Mouse (Mus musculus): ENCODE measurements around the gene Chil1.
A peak's percentile ranks its signal among the peaks of the same experiment; 100 is the strongest.

Gene Chil1

GRCm38 (mm10) chr1:134205296-134206018 lies 23.5 kb downstream of the Chil1 start:
- DNase-seq (ENCODE audit: low spot score) = no peak

- DNase-seq (ENCODE audit: low spot score) = no peak
Observed at GRCm38 (mm10) chr1:134206085-134206484, 24.1 kb downstream of the Chil1 start.

GRCm38 (mm10) chr1:134210179-134210755 lies 28.3 kb downstream of the Chil1 start:
- DNase-seq (ENCODE audit: low spot score) = no peak

- no peak for DNase-seq (ENCODE audit: low spot score)
Observed at GRCm38 (mm10) chr1:134211043-134211442, 29.1 kb downstream of the Chil1 start.

- DNase-seq (ENCODE audit: low spot score) = no peak
Observed at GRCm38 (mm10) chr1:134211631-134212030, 29.7 kb downstream of the Chil1 start.

GRCm38 (mm10) chr1:134212351-134212750 lies 30.4 kb downstream of the Chil1 start:
- no peak for DNase-seq (ENCODE audit: low spot score)

GRCm38 (mm10) chr1:134213405-134213804 lies 31.4 kb downstream of the Chil1 start:
- no peak for DNase-seq (ENCODE audit: low spot score)

GRCm38 (mm10) chr1:134215059-134215458 lies 33.1 kb downstream of the Chil1 start:
- DNase-seq (ENCODE audit: low spot score) = no peak

- no peak for DNase-seq (ENCODE audit: low spot score)
Observed at GRCm38 (mm10) chr1:134215751-134216628, 34.0 kb downstream of the Chil1 start.

- no peak for DNase-seq (ENCODE audit: low spot score)
Observed at GRCm38 (mm10) chr1:134216629-134216971, 34.6 kb downstream of the Chil1 start.

GRCm38 (mm10) chr1:134217028-134217481 lies 35.1 kb downstream of the Chil1 start:
- DNase-seq (ENCODE audit: low spot score) = peak; percentile 56

GRCm38 (mm10) chr1:134217942-134218341 lies 36.0 kb downstream of the Chil1 start:
- DNase-seq (ENCODE audit: low spot score) = no peak

- no peak for DNase-seq (ENCODE audit: low spot score)
Observed at GRCm38 (mm10) chr1:134219608-134220007, 37.6 kb downstream of the Chil1 start.

- DNase-seq (ENCODE audit: low spot score) = no peak
Observed at GRCm38 (mm10) chr1:134221172-134221571, 39.2 kb downstream of the Chil1 start.

- no peak for DNase-seq (ENCODE audit: low spot score)
Observed at GRCm38 (mm10) chr1:134222122-134223055, 40.4 kb downstream of the Chil1 start.

- no peak for DNase-seq (ENCODE audit: low spot score)
Observed at GRCm38 (mm10) chr1:134224649-134225227, 42.8 kb downstream of the Chil1 start.

- DNase-seq (ENCODE audit: low spot score) = no peak
Observed at GRCm38 (mm10) chr1:134225375-134225774, 43.4 kb downstream of the Chil1 start.

- no peak for DNase-seq (ENCODE audit: low spot score)
Observed at GRCm38 (mm10) chr1:134226739-134227138, 44.8 kb downstream of the Chil1 start.

GRCm38 (mm10) chr1:134229806-134230575 lies 48.0 kb downstream of the Chil1 start:
- no peak for DNase-seq (ENCODE audit: low spot score)

- no peak for DNase-seq (ENCODE audit: low spot score)
Observed at GRCm38 (mm10) chr1:134230638-134231228, 48.8 kb downstream of the Chil1 start.
